Mouse (Mus musculus): ENCODE results near the gene Vasn.

Vasn gene

DNA sequence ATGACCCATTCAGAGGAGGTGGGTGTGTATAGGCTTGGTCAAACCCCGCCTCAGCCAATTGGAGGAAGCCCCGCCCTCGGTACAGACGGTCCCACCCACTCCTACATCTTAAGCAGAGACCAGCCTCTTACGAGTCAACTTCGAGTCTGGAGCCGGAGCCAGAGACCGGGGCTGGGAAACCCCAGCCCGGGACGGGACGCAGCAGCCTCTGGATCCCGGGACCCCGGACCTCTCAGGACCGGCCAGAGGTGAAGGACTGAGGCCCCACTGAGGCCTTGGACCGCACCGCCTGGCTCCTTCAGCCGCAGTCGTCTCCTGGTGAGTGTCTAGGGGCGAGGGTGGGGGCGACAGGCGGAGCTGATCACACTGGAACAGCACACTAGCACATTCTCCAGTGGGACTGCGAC, at the start of gene Vasn, which contains the start of gene Dnaja3:
Gene Vasn, plus strand, starts transcription at position 111 of the 407 bp plus-strand sequence.
Gene Dnaja3, plus strand, starts transcription at position 159 of the 407 bp plus-strand sequence.
- no peak for DNase-seq (ENCODE audit: low spot score)

DNA sequence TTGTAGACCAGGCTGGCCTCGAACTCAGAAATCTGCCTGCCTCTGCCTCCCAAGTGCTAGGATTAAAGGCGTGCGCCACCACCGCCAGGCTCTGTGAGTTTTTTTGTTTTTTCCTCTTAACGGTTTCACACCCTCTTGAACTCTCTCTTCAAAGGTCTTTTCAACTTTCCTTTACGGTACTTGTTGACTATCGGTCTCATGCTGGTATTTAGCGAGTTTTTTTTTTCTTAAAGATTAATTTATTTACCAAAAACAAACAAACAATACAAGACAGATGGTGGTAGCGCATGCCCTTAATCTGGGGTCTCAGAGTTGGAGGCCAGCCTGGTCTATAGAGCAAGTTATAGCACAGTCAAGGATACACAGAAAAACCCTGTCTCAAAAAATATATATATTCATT, 49.5 kb upstream of the Vasn start:
- DNase-seq (ENCODE audit: low spot score), result no peak

DNA sequence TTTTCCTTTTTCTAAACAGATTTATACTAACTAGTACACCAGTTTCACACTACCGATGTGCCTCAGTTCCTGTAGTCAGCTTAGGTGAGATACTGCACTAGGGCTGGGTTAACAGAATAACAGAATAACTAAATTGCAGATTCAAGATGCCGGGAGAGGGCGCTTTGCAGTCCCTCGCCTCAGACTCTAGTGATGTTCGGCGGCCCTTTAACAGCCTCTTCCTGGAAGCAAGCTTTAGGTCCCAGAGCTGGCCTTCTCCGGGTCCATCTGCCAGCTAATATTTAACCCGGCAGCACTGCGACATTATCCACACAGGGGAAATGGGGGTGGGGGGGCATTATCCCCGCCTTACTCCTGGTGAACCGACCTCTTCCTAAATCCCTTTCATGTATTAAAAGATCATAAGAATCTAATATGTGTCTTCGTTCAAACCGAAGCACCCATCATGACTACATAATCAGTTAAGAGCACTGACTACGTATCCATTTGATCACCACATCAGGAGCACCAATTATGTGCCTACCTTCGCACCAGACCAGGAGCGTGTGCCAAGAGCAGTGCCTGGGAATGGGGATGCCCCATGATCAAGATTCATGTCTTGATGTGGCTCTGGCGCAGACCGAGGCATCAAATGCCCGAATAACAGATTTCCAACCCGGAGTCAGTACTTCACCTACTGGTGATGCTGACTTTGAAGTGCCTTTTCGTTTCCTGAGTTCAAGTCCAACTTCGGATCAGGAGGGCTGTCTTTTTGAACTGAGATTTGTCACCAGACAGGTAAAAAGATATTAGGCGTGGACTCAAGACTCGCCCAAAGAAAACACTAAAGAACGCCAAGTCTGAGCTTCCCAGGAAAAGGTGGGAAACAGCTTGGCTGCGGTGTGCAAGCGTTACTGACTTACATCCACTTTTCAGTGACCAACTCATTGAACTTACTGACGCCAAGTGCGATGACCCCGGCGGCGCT, 46.5 kb upstream of the Vasn start:
- DNase-seq (ENCODE audit: low spot score), result peak; percentile 30

DNA sequence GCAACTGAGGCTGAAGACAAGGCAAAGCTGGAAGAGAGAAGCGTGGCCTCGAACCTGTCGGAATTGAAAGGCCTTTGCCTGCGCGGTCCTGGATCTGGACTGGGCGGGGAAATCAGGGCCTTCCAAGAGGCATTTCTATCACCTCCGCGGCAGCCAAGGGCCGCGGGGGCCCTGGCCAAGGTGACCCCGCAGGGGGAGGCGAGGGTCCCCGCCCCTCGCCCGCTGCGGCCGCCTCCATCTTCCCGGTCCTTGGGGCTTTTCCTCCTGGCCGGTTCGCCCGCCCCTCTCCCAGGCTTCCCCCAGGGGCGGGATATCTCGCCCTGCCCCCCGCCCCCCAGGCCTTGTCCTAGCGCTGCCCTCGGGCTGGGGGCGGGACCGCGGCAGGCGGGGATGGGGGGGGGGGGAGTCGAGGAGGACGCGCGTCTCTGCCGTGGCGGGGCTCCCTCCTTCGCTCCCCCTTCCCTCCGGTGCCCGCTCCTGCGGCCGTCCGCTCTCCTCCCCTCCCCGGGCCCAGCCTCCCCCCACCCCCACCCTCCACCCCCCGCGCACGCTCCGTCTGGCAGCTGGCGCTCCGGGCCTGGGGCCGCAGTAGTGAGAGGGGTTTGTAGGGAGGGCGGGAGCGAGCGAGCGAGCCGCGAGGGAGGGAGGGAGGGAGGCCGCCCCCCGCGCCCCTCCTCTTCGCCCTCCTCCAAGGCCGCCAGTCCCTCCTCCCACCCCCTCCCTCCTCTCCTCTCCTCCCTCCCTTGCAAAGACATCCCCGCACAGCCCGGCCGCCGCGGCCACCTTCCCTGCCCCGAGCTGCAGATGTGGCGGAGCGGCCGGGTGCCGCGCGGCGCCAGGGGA, 45.5 kb upstream of the Vasn start, which contains the start of gene Glis2:
Gene Glis2, plus strand, starts transcription at position 743 of the 843 bp plus-strand sequence.
- no peak for DNase-seq (ENCODE audit: low spot score)

DNA sequence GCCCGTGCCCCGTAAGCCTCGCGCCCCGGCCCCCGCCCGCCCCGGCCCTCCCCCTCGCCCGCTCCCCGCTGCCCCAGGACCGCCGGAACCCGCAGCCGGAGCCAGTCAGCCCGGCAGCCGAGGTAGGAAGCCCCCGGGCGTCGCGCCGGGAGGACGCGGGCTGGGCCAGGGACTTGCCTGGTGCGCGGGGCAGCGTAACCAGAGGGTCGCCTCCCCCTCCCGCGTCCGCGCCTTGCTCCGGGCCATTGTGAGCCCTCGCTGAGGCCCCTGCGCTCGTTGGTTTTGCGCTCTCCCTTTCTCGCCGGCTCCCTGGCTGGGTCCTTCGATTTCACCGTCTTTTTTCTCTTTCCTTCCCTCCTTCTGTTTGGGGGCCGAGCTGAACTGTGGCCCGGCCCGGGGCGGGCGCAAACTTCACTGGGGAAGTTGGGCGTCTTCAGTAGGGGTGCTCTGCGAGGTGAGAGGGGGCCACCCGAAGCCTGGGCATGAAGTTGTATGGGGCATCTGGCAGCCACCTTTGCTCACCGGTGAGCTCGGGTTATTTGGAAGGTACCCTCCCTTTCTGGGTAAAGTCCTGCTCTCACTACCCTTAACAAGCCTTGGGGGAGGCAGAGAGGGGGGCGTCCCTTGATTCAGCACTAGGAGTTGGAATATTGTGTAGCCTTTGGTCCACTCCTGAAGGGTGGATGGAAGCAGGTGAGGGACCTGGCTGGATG, 44.8 kb upstream of the Vasn start:
- DNase-seq (ENCODE audit: low spot score), result peak; percentile 16

DNA sequence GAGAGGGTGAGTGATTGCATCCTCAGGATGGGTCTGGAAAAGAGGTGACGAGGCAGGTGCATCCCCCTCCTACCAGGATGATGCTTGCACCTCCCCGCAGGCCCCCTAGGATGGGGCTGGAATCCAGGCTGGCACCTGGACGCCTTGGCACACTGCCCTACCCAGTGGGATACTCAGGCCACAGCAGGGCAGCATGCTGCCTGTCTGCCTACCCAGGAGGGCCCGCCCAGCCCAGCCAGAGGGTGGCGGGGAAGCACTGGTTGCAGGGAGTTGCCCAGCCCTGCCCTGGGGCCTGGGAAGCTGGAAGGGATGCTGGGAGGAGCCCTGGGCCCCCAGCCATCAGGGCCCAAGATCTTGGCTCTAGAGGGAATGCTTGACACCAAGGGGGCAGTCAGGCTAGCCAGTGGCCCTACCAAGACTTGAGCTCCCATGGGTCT, 44.2 kb upstream of the Vasn start:
- no peak for DNase-seq (ENCODE audit: low spot score)

DNA sequence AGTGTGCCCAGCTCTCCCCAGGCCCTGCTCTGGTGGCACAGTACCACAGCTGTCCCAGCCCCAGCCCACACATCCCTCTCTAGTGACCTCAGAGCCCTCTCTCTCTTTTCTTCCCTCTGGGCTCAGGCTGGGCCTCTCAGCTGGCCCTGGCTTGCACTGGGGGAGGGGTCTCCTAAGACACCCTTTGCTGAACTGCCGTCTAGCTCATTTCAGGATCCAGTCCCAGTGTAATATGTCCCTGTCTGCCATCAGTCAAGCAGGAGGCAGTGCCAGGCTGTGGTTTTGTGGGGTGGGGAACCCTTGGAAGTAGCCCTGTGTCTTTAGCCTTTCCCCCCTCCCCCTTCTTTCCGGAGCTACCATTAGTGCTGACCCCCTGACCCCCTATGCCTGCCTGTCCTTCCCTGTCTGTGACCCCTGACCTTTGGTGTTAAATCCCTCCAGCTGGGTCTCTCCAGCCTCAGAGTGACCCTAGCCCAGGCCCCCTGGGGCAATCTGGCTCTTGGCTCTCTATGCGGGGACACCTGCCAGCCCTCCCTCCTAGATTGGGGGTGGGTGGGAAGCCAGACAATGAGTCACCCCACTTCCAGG, 43.5 kb upstream of the Vasn start:
- no peak for DNase-seq (ENCODE audit: low spot score)

DNA sequence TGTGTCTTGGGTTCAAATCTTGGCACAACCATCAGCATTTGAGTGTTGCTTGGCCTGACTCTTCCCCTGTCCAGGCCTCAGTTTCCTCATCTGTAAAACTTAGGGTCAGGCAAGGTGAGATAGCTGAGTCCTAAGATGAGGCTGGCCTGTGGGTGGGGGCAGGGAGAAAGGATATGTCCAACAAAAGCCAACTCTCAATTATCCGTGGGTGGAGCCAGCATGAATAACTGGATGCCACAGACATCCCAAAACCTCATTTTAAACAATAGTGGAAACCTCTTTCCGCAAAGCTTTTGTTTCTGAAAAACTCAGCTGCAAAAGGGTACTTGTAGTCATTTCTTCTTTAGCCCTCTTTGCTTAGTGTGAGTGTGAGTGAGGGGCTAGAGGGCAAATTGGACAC, 42.9 kb upstream of the Vasn start:
- no peak for DNase-seq (ENCODE audit: low spot score)

DNA sequence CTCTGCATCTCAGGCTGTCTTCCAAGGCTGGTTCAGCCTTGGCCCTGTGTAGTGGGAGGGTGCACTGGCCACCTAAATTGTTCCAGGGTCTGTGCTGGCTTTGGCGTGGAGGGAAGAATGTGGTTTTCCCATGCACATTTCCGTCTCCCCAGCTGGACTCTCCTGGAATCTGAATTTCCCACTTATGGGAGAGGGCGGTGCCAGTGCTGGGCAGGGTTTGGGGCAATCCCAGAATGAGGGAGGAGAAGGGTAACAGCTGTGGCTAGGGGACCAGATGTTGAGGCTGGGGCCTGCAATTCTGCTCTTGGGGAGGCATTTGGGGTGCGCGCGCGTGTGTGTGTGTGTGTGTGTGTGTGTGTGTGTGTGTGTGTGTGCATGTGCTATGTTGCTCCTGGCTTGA, 42.4 kb upstream of the Vasn start:
- no peak for DNase-seq (ENCODE audit: low spot score)

DNA sequence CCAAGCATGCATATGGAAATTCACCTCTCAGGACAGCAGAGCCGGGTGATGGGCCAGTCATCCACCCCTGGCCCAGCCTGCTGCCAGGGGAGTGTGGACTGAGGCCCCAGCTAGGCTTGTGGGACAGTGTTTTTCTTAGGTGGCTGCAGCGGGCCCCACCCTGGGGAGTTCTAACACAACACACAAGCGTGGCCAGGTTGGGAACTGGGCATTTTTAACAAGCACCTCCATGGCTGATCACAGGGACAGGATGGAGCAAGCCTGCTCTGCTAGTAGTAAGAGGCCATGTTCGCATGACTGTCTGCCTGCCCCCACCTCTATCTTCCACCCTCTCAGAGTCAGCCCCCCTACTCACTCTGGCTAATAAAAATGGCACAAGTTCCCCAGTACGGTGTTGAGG, 41.7 kb upstream of the Vasn start:
- DNase-seq (ENCODE audit: low spot score), result no peak

DNA sequence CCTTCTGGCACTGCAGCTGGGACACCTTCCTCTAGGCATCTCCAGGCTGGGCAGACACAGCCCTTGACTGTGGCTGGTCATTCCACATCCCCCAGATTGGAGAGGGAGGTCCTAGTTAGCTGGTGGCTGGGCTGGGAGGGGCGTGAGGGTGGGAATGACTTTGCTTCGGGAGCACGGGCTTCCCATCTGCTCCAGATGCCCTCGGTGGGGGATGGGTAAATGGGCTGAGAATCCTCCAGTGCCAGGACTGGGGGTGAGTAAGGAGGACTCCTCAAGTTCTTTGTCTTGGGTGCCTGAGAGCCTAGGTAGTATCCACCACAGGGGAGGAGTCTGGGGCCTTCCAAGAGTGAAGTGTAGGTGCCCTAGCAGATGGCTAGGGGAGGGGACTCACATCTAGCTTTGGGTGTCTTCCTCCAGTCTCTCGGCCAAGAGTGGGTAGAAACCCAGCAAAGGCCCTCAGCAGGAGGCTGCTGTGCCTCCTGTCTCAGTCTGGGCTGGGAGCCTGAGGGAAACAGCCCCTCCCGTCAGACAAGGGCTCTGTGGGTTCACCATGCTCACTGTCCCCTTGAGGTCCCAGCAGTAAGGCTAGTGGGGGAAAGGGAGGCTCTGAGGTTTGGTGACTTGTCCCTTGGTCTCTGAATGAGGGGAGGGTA, 40.7 kb upstream of the Vasn start:
- no peak for DNase-seq (ENCODE audit: low spot score)

DNA sequence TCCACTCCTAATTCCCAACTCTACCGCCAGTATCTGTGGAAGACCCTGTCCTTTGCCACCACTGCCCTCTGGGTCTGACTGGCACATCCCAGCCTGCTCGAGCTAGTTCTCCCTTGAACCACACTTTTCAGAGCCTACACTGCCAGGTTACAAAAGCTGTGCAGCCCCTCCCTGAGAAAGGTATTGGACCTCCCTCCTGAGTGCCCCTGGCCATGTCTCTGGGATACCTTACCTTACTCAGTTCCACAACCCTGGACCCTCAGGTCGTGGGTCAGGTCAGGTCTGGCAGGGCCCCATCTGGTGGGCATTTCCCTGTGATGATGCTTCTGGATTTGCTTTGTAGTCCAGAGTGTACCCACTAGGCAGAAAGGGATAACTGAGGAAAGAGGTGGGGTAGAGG, 40.1 kb upstream of the Vasn start:
- no peak for DNase-seq (ENCODE audit: low spot score)

DNA sequence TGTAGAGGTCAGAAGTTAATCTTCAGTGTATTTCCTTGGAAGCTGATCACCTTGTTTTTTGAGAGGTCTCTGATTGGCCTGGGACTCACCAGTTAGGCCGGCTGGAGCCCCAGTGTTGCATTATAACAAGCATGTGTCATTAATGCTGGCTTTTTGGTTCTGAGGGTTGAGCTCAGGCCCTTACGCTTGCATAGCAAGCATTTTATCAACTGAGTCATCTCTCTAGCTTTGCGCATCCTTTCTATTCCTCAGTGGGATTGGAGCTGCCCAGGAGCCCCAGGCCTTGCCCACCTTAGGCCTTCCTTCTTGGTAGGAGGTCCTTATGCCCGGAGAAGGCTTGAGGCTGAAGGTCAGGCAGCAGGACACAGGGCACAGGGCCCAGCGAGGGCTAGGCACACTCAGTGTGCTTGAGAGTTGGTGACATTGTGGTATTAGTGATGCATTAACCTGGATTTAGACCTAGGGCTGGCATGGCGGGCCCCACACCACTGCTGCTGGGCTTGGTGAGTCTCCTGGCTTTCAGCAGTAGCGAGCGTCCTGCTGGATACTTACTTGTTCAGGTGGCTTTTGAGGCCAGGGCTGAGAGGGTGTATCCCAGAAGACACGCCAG, 38.9 kb upstream of the Vasn start:
- no peak for DNase-seq (ENCODE audit: low spot score)

DNA sequence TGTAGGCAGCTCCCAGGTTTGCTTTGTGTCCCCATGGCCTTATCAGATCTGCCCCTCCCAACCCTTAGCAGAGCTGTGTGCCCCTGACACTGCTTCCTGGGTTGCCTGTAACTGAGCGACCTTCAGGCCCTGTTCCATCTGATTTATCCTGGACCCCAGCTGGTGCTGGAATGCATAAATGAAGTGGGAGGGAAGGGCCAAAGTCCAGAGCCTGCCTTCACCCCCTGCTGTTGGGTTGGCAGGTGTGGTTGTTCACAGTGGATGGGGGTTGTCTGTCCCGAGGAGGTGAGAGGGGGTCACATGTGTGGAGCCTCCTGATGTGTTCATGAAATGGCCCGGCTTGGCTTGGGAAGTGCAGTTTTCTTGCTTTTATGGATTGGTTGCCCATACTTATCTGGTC, 37.6 kb upstream of the Vasn start:
- DNase-seq (ENCODE audit: low spot score), result no peak

DNA sequence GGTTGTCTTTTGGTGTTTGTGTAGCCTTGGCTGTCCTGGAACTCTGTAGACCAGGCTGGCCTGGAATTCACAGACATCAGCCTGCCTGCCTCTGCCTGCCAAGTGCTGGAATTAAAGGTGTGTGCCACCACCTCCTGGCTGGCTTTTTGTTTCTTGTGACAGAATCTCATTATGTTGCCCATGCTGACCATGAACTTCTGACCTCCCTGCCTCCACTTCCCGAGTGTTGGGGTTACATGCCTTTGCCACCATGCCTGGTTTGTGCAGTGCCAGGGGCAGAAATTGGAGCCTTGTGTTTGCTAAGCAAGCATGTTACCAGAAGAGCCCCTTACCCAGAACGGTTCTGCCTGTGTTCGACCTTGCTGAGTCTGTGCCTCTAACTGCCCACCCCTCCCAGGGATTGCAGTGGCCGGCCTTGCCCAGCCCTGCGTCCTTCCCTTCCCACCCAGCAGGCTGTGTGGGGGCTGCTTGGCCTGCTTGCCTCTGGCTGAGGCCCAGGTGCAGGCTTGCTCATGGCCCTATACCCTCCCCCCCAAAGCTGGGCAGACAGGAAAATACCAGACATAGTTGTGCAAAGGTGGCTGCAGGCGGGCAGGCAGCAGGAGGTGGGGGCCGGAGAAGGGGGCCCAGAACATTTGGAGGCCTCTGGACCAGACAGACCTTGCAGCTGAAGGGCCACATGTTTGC, 36.8 kb upstream of the Vasn start:
- DNase-seq (ENCODE audit: low spot score), result no peak

DNA sequence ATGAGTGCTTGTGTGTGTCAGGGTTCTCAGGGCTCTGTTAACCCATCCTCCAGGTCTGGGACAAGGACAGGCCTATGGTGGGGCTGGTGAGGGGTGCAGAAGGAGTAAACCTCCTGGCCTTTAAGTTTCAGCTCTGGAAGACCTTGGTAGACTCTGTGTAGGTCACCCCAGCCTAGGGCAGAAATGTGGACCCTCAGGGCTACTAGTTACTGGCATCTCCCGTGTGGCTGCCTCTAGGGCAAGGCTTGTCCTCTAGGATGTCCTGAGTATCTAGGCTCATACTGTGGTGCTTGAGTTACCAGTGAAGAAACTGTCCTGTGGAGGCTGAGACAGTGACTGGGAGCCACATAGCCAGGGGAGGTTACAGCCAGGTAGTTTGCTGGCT, 36.3 kb upstream of the Vasn start:
- no peak for DNase-seq (ENCODE audit: low spot score)

DNA sequence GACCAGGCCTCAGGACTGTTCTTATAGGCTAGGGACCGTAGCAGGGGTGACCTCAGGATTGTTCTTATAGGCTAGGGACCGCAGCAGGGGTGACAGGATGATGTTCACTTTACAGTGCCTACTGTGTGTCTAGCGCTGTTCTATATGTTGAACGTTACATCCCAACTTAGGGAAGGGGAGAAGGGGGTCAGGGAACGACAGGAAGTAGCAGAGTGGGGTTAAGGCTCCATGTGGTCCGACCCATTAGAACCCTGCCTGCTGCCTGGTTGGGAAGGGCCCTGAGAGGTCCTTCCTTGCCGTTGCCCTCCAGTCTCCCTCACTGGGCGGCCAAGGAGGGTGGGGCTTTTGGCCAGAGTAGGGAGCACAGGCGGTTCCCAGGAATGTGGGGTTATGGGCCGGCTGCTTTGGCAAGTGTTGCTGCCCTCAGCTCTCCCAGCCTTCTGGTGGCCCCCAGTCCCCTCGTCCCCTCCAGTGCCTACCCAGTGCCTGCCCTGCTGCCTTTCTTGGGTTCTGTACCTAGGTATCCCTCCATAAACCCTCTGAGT, 35.4 kb upstream of the Vasn start:
- no peak for DNase-seq (ENCODE audit: low spot score)

DNA sequence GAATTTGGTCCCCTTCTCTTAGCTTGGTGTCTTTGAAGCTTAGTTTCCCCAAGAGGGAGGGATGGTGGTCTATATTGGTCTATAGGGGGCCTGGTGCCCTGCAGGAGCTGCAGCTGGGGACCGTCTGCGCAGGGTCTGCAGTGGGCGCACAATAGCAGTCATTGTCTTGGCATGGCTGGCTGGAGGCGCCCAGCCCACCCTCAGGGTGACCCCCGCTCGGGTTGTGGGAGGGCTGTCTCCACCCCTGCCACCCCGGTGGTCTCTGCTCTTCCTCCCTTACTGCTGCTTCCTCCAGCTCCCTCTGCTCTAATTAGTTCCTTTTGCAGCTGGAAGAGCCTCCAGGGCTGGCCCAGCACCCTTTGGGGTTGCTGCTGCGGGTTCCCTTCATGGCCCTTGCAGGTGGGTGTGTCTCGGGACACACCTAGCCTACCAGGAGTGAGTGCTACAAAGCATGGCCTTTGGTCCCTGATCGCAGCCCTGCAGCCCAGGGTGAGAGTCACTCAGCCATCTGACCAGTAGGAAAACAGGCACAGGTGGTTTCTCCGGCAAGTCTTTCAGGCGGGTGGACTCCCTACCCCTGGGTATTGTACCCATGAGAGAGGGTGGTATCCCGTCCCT, 34.1 kb upstream of the Vasn start:
- DNase-seq (ENCODE audit: low spot score), result no peak

DNA sequence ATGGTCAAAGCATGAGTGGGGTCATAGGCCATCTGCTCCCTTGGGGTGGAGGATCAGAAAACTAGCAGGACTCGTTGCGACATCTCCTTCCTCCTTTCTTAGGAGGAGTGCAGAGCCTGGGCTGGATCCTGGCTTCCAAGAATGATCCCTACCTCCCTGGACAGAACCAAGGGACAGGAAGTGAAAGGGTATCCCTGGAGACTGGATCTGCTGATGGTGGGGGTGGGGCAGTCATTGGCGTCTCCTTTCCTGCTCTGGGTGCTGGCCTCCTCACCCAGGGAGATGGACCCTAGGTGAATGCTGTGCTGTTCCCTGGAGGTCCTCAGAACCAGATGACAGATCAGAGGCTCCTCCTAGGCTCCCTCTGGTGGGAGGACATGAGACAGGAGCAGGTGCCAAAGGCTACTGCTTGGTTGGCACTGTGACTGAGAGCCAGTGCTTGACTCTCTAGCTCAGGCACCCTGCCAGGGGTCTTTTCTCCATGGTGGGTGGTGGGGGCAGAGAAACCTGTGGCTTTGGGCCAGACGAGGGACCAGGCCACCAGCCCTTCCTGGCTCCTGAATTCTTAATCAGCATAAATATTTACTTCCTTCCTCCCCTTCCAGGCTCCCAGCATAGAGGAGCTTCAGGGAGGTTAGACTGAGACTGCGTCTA, 33.2 kb upstream of the Vasn start:
- no peak for DNase-seq (ENCODE audit: low spot score)

All from T-cell, adult 2 months (primary cell).